Mouse (Mus musculus) testis, postnatal 14 days (tissue): ENCODE measurements around the gene Diablo.

ENCODE experiments used
- DNase-seq: peaks from one replicate; pipeline ENCODE4 v3.0.0; 2021; ENCODE audit warnings: low spot score

Gene Diablo

GRCm38 (mm10) chr5:123501973-123502372, 22.0 kb downstream of the Diablo start:
- DNase-seq, result no peak

- no peak for DNase-seq
Observed at GRCm38 (mm10) chr5:123499717-123500116, 24.3 kb downstream of the Diablo start.

GRCm38 (mm10) chr5:123489935-123490334, 34.0 kb downstream of the Diablo start:
- DNase-seq, result no peak

DNA sequence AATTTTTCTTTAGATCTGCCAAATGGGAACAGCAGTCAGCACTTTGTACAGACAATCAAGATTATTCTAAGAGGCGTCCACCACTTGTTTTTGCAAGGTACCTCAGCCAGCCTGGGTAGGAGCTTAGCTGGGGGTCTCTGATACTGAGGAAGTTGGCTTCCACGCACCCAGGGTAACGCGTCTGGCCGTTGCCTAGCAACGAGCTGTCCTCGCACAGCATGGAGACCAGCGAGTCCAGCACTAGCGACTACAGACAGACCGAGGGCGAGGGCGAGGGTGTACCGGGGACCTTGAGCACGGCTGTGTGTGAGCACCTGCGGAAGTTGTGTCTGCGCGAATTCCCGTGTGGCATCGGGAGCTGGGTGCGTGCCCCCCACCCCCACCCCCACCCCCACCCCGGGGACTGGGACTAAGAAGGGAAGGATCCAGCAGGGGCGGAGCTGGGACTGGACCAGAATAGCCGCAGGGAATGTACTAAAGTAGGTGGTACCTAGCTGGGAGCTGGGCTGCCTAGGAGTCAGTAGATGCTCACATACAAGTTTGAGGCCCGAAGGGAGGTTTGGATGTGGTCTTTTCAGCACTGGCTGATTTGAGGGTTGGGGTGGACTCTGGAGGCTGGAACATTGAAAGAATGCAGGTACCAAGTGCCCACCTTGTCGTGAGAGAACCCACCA, 34.7 kb downstream of the Diablo start, which contains the start of the genes Lrrc43 and Il31:
Lrrc43 (plus strand) TSS at position 194 of the 674 bp plus-strand sequence.
Il31 (minus strand) TSS at position 378 of the 674 bp plus-strand sequence.
- no peak for DNase-seq

GRCm38 (mm10) chr5:123487659-123488395, 36.1 kb downstream of the Diablo start:
- DNase-seq, result no peak

GRCm38 (mm10) chr5:123473817-123474216, 50.2 kb downstream of the Diablo start:
- no peak for DNase-seq

DNA sequence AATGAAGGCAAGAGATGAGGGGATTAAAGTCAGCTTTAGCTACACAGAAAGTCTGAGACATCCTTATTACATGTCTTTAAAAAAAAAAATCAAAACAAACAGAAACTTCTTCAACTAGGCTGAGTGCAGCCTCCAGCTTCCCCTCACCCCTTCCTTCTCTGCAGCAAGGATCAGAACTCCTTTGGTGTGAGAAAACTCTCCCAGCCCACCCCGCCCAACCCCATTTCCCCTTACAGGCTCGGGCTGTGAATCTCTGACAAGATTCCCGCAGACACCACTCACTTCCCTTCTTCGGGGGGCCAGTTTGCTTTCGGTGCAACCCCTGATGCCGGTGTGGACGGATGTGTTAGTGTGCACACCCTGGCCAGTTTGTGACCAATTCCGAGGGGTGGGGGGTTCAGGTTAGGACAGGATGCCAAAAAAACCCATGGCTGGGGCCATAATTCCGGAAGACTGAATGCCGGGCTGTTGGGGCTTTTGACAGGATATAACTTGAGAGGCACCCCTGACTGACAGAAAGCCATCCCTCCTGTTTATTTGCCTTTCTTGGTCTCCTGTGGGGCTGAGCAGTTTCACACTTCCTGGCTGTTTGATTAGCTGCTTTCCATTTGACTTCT, 53.1 kb downstream of the Diablo start:
- DNase-seq, result no peak

DNA sequence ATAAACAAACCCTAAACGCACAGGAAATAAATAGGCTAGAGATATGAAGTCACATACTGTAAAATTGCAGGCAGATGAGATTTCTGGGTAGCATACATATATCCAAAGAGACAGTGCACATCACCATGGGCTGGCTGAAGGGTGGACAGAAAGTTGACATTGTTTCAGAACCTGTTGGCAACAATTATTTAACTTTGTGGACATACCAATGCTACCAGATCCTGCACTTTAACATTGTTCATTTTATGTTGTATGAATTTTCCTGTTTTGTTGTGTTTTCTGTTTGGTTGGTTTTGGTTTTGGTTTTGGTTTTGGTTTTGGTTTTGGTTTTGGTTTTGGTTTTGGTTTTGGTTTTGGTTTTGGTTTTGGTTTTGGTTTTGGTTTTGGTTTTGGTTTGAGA, 59.3 kb downstream of the Diablo start:
- DNase-seq, result no peak

GRCm38 (mm10) chr5:123461420-123461819, 62.6 kb downstream of the Diablo start:
- DNase-seq, result no peak
